Mouse (Mus musculus): ENCODE measurements at regions not wholly inside any gene's neighbourhood (a gene's known extent, or its start where the extent isn't known, plus 50 kb on each side); places are given as distances from the start of the nearest gene placed in this dataset.

DNA sequence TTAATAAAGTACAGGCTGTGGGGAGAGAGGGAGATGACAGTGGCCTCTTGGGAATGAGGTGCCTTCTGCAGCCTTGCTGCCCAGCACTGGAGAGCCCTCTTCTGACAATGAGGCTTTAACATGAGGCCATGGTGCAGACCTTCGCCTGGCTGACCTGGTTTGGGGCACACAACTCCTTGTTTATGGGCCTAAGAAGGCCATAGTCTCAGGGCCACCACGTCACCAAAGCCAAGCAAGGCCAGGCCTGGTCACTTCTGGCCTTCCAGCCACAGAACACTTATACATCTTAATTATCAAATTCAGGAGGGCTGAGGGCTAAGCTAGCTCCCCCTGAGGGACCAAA lies 70.7 kb upstream of the Ptpn1 start:
- TF ChIP-seq ZC3H11A (IDR thresholded peaks at IDR 0.05; ENCODE audit: borderline replicate concordance, low read depth, low read length): no peak
- no peak for TF ChIP-seq CHD2 (IDR thresholded peaks at IDR 0.05; ENCODE audit: low read depth, low read length)
- TF ChIP-seq ZNF384 (IDR thresholded peaks at IDR 0.05; ENCODE audit: low read depth, low read length): no peak
- no peak for TF ChIP-seq MAFK (IDR thresholded peaks at IDR 0.05; ENCODE audit: insufficient read depth, low read depth, low read length)
- TF ChIP-seq HCFC1 (IDR thresholded peaks at IDR 0.05; ENCODE audit: borderline replicate concordance, insufficient read depth, low read length): no peak

GRCm38 (mm10) chr2:167860457-167861177 lies 71.2 kb upstream of the Ptpn1 start:
- in situ Hi-C loops (cut with MboI; ENCODE audit: low sequenced_read_pairs in 2 of 2, unreplicated experiment in 2 of 2): no loop called here
- TF ChIP-seq ZNF384 (IDR thresholded peaks at IDR 0.05; ENCODE audit: low read depth, low read length): no peak
- no peak for TF ChIP-seq HCFC1 (IDR thresholded peaks at IDR 0.05; ENCODE audit: borderline replicate concordance, insufficient read depth, low read length)
- no peak for TF ChIP-seq MAFK (IDR thresholded peaks at IDR 0.05; ENCODE audit: insufficient read depth, low read depth, low read length)
- TF ChIP-seq CHD2 (IDR thresholded peaks at IDR 0.05; ENCODE audit: low read depth, low read length): no peak
- TF ChIP-seq ZC3H11A (IDR thresholded peaks at IDR 0.05; ENCODE audit: borderline replicate concordance, low read depth, low read length): no peak
- Histone ChIP-seq H3K9me3 (ENCODE audit: control insufficient read depth, insufficient read depth, low read depth, low read length) (no peaks in the 10 kb centered on the region), H3K4me3 (ENCODE audit: insufficient read depth in 1 of 2, low read depth in 1 of 2, low read length in 2 of 2, poor library complexity in 1 of 2, severe bottlenecking in 1 of 2) (no peak overlapping the region), H3K27ac (ENCODE audit: insufficient read depth, low read depth, low read length, poor library complexity, severe bottlenecking) (no peak overlapping the region), H3K9ac (ENCODE audit: insufficient read depth, low read depth, low read length, poor library complexity, severe bottlenecking) (no peak overlapping the region), H3K4me1 (ENCODE audit: control insufficient read depth in 2 of 2, insufficient read depth in 2 of 2, low read length in 2 of 2, poor library complexity in 1 of 2) (no peaks in the 10 kb centered on the region), H3K36me3 (ENCODE audit: control insufficient read depth, insufficient read depth, low read length, poor library complexity, severe bottlenecking) (no peaks in the 10 kb centered on the region)
- no peak for DNase-seq (ENCODE audit: low read depth, low spot score)

More for the DNA sequence above, 70.7 kb upstream of the Ptpn1 start:
- H3K36me3 ChIP-seq (ENCODE audit: control insufficient read depth, insufficient read depth, low read length, poor library complexity, severe bottlenecking): no peaks in the 10 kb centered on the region
- H3K9me3 ChIP-seq (ENCODE audit: control insufficient read depth, insufficient read depth, low read depth, low read length): no peaks in the 10 kb centered on the region
- DNase-seq (ENCODE audit: low read depth, low spot score): no peak
- in situ Hi-C loops (cut with MboI; ENCODE audit: low sequenced_read_pairs in 2 of 2, unreplicated experiment in 2 of 2): no loop called here
- H3K9ac ChIP-seq (ENCODE audit: insufficient read depth, low read depth, low read length, poor library complexity, severe bottlenecking): no peak overlapping the region
- H3K4me3 ChIP-seq (ENCODE audit: insufficient read depth in 1 of 2, low read depth in 1 of 2, low read length in 2 of 2, poor library complexity in 1 of 2, severe bottlenecking in 1 of 2): no peak overlapping the region
- H3K4me1 ChIP-seq (ENCODE audit: control insufficient read depth in 2 of 2, insufficient read depth in 2 of 2, low read length in 2 of 2, poor library complexity in 1 of 2): no peaks in the 10 kb centered on the region
- H3K27ac ChIP-seq (ENCODE audit: insufficient read depth, low read depth, low read length, poor library complexity, severe bottlenecking): no peak overlapping the region

DNA sequence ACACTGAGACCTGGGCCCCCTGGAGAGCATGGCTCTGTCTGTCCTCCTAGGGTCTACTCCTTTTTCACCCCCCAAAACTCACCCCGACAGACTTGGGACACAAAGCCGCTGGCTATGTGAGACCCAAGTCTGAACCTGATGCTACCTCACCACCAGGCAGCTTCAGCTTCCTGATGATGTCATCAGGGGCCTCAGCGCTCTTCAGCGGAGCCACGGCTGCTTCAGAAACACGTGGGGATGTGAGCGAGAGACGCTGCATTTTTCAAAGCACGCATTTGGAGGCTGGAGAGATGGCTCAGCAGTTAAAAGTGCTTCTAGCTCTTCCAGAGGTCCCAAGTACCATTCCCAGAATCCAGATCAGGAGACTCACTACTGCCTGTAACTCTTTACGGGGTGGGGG lies 72.3 kb upstream of the Ptpn1 start:
- H3K9me3 ChIP-seq (ENCODE audit: control insufficient read depth, insufficient read depth, low read depth, low read length): no peaks in the 10 kb centered on the region
- H3K4me3 ChIP-seq (ENCODE audit: insufficient read depth in 1 of 2, low read depth in 1 of 2, low read length in 2 of 2, poor library complexity in 1 of 2, severe bottlenecking in 1 of 2): no peak overlapping the region
- no peak overlapping the region for H3K27ac ChIP-seq (ENCODE audit: insufficient read depth, low read depth, low read length, poor library complexity, severe bottlenecking)
- H3K4me1 ChIP-seq (ENCODE audit: control insufficient read depth in 2 of 2, insufficient read depth in 2 of 2, low read length in 2 of 2, poor library complexity in 1 of 2): no peaks in the 10 kb centered on the region
- no peak for TF ChIP-seq MAFK (IDR thresholded peaks at IDR 0.05; ENCODE audit: insufficient read depth, low read depth, low read length)
- TF ChIP-seq CHD2 (IDR thresholded peaks at IDR 0.05; ENCODE audit: low read depth, low read length): no peak
- TF ChIP-seq HCFC1 (IDR thresholded peaks at IDR 0.05; ENCODE audit: borderline replicate concordance, insufficient read depth, low read length): no peak
- TF ChIP-seq ZNF384 (IDR thresholded peaks at IDR 0.05; ENCODE audit: low read depth, low read length): no peak
- TF ChIP-seq ZC3H11A (IDR thresholded peaks at IDR 0.05; ENCODE audit: borderline replicate concordance, low read depth, low read length): no peak
- in situ Hi-C loops (cut with MboI; ENCODE audit: low sequenced_read_pairs in 2 of 2, unreplicated experiment in 2 of 2): no loop called here
- H3K36me3 ChIP-seq (ENCODE audit: control insufficient read depth, insufficient read depth, low read length, poor library complexity, severe bottlenecking): no peaks in the 10 kb centered on the region
- no peak overlapping the region for H3K9ac ChIP-seq (ENCODE audit: insufficient read depth, low read depth, low read length, poor library complexity, severe bottlenecking)
- no peak for DNase-seq (ENCODE audit: low read depth, low spot score)

DNA sequence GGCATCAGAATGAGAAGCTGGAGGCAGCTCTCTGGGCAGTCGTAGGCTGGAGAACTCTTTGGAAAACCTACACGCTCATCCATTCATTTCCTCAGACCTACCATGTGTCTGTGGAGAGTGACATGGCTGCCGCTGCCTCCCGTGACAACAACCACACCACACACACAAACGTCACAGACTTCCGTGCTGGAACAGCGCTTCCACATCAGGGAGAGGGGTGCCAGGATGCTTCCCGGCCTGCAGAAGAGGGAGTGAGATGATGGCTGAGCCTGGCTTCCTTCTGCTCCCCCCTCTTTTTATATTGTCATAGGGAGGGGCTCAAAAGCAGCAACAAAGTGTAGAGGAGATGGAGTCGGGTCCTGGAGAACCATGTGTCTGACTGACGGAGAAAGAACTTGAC lies 73.5 kb upstream of the Ptpn1 start:
- no peaks in the 10 kb centered on the region for H3K36me3 ChIP-seq (ENCODE audit: control insufficient read depth, insufficient read depth, low read length, poor library complexity, severe bottlenecking)
- no peak overlapping the region for H3K4me3 ChIP-seq (ENCODE audit: insufficient read depth in 1 of 2, low read depth in 1 of 2, low read length in 2 of 2, poor library complexity in 1 of 2, severe bottlenecking in 1 of 2)
- in situ Hi-C loops (cut with MboI; ENCODE audit: low sequenced_read_pairs in 2 of 2, unreplicated experiment in 2 of 2): no loop called here
- H3K4me1 ChIP-seq (ENCODE audit: control insufficient read depth in 2 of 2, insufficient read depth in 2 of 2, low read length in 2 of 2, poor library complexity in 1 of 2): no peaks in the 10 kb centered on the region; a peak in 1 of 4 replicates
- no peak overlapping the region for H3K27ac ChIP-seq (ENCODE audit: insufficient read depth, low read depth, low read length, poor library complexity, severe bottlenecking)
- TF ChIP-seq MAFK (IDR thresholded peaks at IDR 0.05; ENCODE audit: insufficient read depth, low read depth, low read length): no peak
- TF ChIP-seq ZNF384 (IDR thresholded peaks at IDR 0.05; ENCODE audit: low read depth, low read length): no peak
- TF ChIP-seq CHD2 (IDR thresholded peaks at IDR 0.05; ENCODE audit: low read depth, low read length): no peak
- no peak for TF ChIP-seq ZC3H11A (IDR thresholded peaks at IDR 0.05; ENCODE audit: borderline replicate concordance, low read depth, low read length)
- TF ChIP-seq HCFC1 (IDR thresholded peaks at IDR 0.05; ENCODE audit: borderline replicate concordance, insufficient read depth, low read length): no peak
- H3K9me3 ChIP-seq (ENCODE audit: control insufficient read depth, insufficient read depth, low read depth, low read length): no peaks in the 10 kb centered on the region
- no peak overlapping the region for H3K9ac ChIP-seq (ENCODE audit: insufficient read depth, low read depth, low read length, poor library complexity, severe bottlenecking)
- DNase-seq (ENCODE audit: low read depth, low spot score): no peak

Measured in ES-E14 (cell line).